Mouse (Mus musculus) myocyte (in vitro differentiated cells): ENCODE data around the gene Irf3. TPM values are rescaled to one million over a fixed set of nuclear protein-coding genes. Genes with fewer than 3 reads are reported as not detected.
A peak's percentile ranks its signal among the peaks of the same experiment; 100 is the strongest.

Experiments
- H3K27me3 ChIP-seq: one replicate; pipeline ENCODE4 v1.6.1; 2011; ENCODE audit not compliant: control insufficient read depth, insufficient read depth, insufficient read length
- H3K36me3 ChIP-seq: one replicate; pipeline ENCODE4 v1.6.1; 2011; ENCODE audit not compliant: control insufficient read depth, insufficient read depth
- H3K4me2 ChIP-seq: one replicate; pipeline ENCODE4 v1.6.1; 2011; ENCODE audit warnings: low read depth, control low read depth
- H3K4me3 ChIP-seq: one replicate; pipeline ENCODE4 v1.5.1; 2011; ENCODE audit warnings: mild to moderate bottlenecking, control low read depth, moderate library complexity
- H3K79me2 ChIP-seq: one replicate; pipeline ENCODE4 v1.6.1; 2011; ENCODE audit not compliant: control insufficient read depth, insufficient read depth
- H3ac ChIP-seq: one replicate; pipeline ENCODE4 v1.6.1; 2011; ENCODE audit not compliant: control insufficient read depth, insufficient read length
- CEBPB ChIP-seq: IDR thresholded peaks from 2 replicates; pipeline ENCODE4 v1.6.1; 2011; ENCODE audit warnings: mild to moderate bottlenecking, moderate library complexity; ENCODE audit not compliant: poor library complexity, insufficient read depth, severe bottlenecking
- E2F4 ChIP-seq: IDR thresholded peaks from one replicate; pipeline ENCODE4 v1.6.1; 2011; ENCODE audit warnings: mild to moderate bottlenecking, control low read depth, moderate library complexity; ENCODE audit not compliant: insufficient read depth
- MAX ChIP-seq: IDR thresholded peaks from one replicate; pipeline ENCODE4 v1.6.1; 2011; ENCODE audit warnings: low read depth, mild to moderate bottlenecking, control low read depth
- MYOD1 ChIP-seq, 3 experiments: IDR thresholded peaks; one replicate each; pipeline ENCODE4 v1.6.1; 2011; ENCODE audit warnings: control low read depth in 2 of 3, low read depth in 2 of 3, mild to moderate bottlenecking in 2 of 3, moderate library complexity in 1 of 3; ENCODE audit not compliant: insufficient read length in 2 of 3, control insufficient read depth in 1 of 3
- MYOG ChIP-seq, 3 experiments: IDR thresholded peaks; one replicate each; pipeline ENCODE4 v1.6.1; 2011; ENCODE audit warnings: control low read depth in 2 of 3, low read depth in 2 of 3, mild to moderate bottlenecking in 2 of 3; ENCODE audit not compliant: insufficient read length in 2 of 3, control insufficient read depth in 1 of 3, insufficient read depth in 1 of 3
- POLR2A ChIP-seq: IDR thresholded peaks from one replicate; pipeline ENCODE4 v1.6.1; 2011; ENCODE audit warnings: low read depth, mild to moderate bottlenecking, control low read depth, moderate library complexity; ENCODE audit not compliant: insufficient read length
- POLR2AphosphoS2 ChIP-seq: IDR thresholded peaks from one replicate; pipeline ENCODE4 v1.6.1; 2011; ENCODE audit warnings: low read depth, control low read depth; ENCODE audit not compliant: insufficient read length
- REST ChIP-seq: IDR thresholded peaks from one replicate; pipeline ENCODE4 v1.6.1; 2011; ENCODE audit warnings: mild to moderate bottlenecking, control low read depth, moderate library complexity; ENCODE audit not compliant: insufficient read depth, insufficient read length
- SRF ChIP-seq: IDR thresholded peaks from one replicate; pipeline ENCODE4 v1.6.1; 2011; ENCODE audit warnings: low read depth; ENCODE audit not compliant: control insufficient read depth, insufficient read length
- TCF12 ChIP-seq: IDR thresholded peaks from one replicate; pipeline ENCODE4 v1.6.1; 2011; ENCODE audit warnings: mild to moderate bottlenecking, control low read depth; ENCODE audit not compliant: poor library complexity, insufficient read depth, severe bottlenecking
- TCF3 ChIP-seq: IDR thresholded peaks from one replicate; pipeline ENCODE4 v1.6.1; 2011; ENCODE audit warnings: low read depth, control low read depth; ENCODE audit not compliant: insufficient read length
- USF1 ChIP-seq: IDR thresholded peaks from one replicate; pipeline ENCODE4 v1.6.1; 2011; ENCODE audit warnings: low read depth, mild to moderate bottlenecking, control low read depth, moderate library complexity
- polyA plus RNA-seq: library from polyadenylated mRNA; unstranded; fragments of >200 nt; fragmentation: generic; extraction: Trizol; gene quantifications from one replicate; pipeline ENCODE4 v1.2.1, GENCODE M21; 2012; ENCODE audit warnings: missing spikeins

The Irf3 gene
- polyA plus RNA-seq, 1 experiment = 45.1 TPM

GRCm38 (mm10) chr7:44958208-44958607 lies 39.2 kb upstream of the Irf3 start:
- no peak overlapping the region for H3K4me3 ChIP-seq
- TF ChIP-seq USF1 = peak; percentile 51
- peak; percentile 76 for TF ChIP-seq MAX
- TF ChIP-seq POLR2A = no peak
- no peaks in the 10 kb centered on the region for H3K36me3 ChIP-seq
- no peaks in the 10 kb centered on the region for H3K27me3 ChIP-seq
- no peak overlapping the region for H3K4me2 ChIP-seq
- no peak overlapping the region for H3ac ChIP-seq
- no peaks in the 10 kb centered on the region for H3K79me2 ChIP-seq

- Histone ChIP-seq H3K36me3 (no peaks in the 10 kb centered on the region), H3K27me3 (no peaks in the 10 kb centered on the region)
Measured at GRCm38 (mm10) chr7:44959281-44959680, 38.2 kb upstream of the Irf3 start.

GRCm38 (mm10) chr7:44959874-44960511 lies 37.5 kb upstream of the Irf3 start:
- H3K4me3 ChIP-seq = no peak overlapping the region
- H3ac ChIP-seq = no peak overlapping the region
- TF ChIP-seq SRF (no peak), USF1 (no peak), MYOD1 (IDR thresholded peaks at IDR 0.05; ENCODE audit: control insufficient read depth in 1 of 3, insufficient read length in 2 of 3, low read depth in 2 of 3) (no peak), MYOG (IDR thresholded peaks at IDR 0.05; ENCODE audit: control insufficient read depth in 1 of 3, insufficient read depth in 1 of 3, insufficient read length in 2 of 3, low read depth in 2 of 3) (no peak), TCF3 (no peak), POLR2A (no peak), TCF12 (no peak), REST (no peak), MAX (no peak), POLR2AphosphoS2 (no peak), E2F4 (no peak), CEBPB (no peak)
- H3K27me3 ChIP-seq = no peaks in the 10 kb centered on the region
- no peaks in the 10 kb centered on the region for H3K36me3 ChIP-seq
- no peak overlapping the region for H3K4me2 ChIP-seq
- no peaks in the 10 kb centered on the region for H3K79me2 ChIP-seq

More at GRCm38 (mm10) chr7:44959281-44959680, 38.2 kb upstream of the Irf3 start:
- no peaks in the 10 kb centered on the region for H3K79me2 ChIP-seq
- no peak for TF ChIP-seq MYOD1 (IDR thresholded peaks at IDR 0.05; ENCODE audit: control insufficient read depth in 1 of 3, insufficient read length in 2 of 3, low read depth in 2 of 3)
- no peak for TF ChIP-seq REST
- no peak for TF ChIP-seq MAX
- TF ChIP-seq USF1 = no peak
- no peak for TF ChIP-seq E2F4
- no peak for TF ChIP-seq POLR2A
- no peak for TF ChIP-seq CEBPB
- TF ChIP-seq SRF = no peak
- TF ChIP-seq TCF12 = no peak
- TF ChIP-seq TCF3 = no peak
- TF ChIP-seq POLR2AphosphoS2 = no peak
- TF ChIP-seq MYOG (IDR thresholded peaks at IDR 0.05; ENCODE audit: control insufficient read depth in 1 of 3, insufficient read depth in 1 of 3, insufficient read length in 2 of 3, low read depth in 2 of 3) = no peak
- no peak overlapping the region for H3K4me2 ChIP-seq
- H3ac ChIP-seq = no peak overlapping the region
- H3K4me3 ChIP-seq = no peak overlapping the region

- Histone ChIP-seq H3K36me3 (no peaks in the 10 kb centered on the region), H3K79me2 (no peaks in the 10 kb centered on the region), H3K4me2 (no peak overlapping the region), H3K4me3 (no peak overlapping the region), H3K27me3 (no peaks in the 10 kb centered on the region), H3ac (no peak overlapping the region)
- TF ChIP-seq SRF (no peak), E2F4 (no peak), POLR2AphosphoS2 (no peak), MYOG (IDR thresholded peaks at IDR 0.05; ENCODE audit: control insufficient read depth in 1 of 3, insufficient read depth in 1 of 3, insufficient read length in 2 of 3, low read depth in 2 of 3) (no peak), MAX (no peak), USF1 (no peak), TCF3 (no peak), TCF12 (no peak), CEBPB (no peak), POLR2A (no peak), MYOD1 (IDR thresholded peaks at IDR 0.05; ENCODE audit: control insufficient read depth in 1 of 3, insufficient read length in 2 of 3, low read depth in 2 of 3) (no peak), REST (no peak)
Measured at GRCm38 (mm10) chr7:44960512-44960910, 36.9 kb upstream of the Irf3 start.

GRCm38 (mm10) chr7:44962337-44962736 lies 35.1 kb upstream of the Irf3 start:
- Histone ChIP-seq H3ac (no peak overlapping the region), H3K4me2 (no peak overlapping the region), H3K4me3 (no peak overlapping the region), H3K36me3 (no peaks in the 10 kb centered on the region), H3K79me2 (no peaks in the 10 kb centered on the region), H3K27me3 (no peaks in the 10 kb centered on the region)
- no peak for TF ChIP-seq MYOG (IDR thresholded peaks at IDR 0.05; ENCODE audit: control insufficient read depth in 1 of 3, insufficient read depth in 1 of 3, insufficient read length in 2 of 3, low read depth in 2 of 3)
- no peak for TF ChIP-seq E2F4
- no peak for TF ChIP-seq MYOD1 (IDR thresholded peaks at IDR 0.05; ENCODE audit: control insufficient read depth in 1 of 3, insufficient read length in 2 of 3, low read depth in 2 of 3)
- no peak for TF ChIP-seq CEBPB
- no peak for TF ChIP-seq TCF3
- no peak for TF ChIP-seq POLR2A
- no peak for TF ChIP-seq POLR2AphosphoS2
- TF ChIP-seq REST = no peak
